Mouse (Mus musculus): ENCODE results near the gene Zfp992.
"Not testable (repeated sequence)": the region's sequence is repeated elsewhere in the genome, so short reads cannot be mapped to it uniquely, and the experiment has no call there.

DNA sequence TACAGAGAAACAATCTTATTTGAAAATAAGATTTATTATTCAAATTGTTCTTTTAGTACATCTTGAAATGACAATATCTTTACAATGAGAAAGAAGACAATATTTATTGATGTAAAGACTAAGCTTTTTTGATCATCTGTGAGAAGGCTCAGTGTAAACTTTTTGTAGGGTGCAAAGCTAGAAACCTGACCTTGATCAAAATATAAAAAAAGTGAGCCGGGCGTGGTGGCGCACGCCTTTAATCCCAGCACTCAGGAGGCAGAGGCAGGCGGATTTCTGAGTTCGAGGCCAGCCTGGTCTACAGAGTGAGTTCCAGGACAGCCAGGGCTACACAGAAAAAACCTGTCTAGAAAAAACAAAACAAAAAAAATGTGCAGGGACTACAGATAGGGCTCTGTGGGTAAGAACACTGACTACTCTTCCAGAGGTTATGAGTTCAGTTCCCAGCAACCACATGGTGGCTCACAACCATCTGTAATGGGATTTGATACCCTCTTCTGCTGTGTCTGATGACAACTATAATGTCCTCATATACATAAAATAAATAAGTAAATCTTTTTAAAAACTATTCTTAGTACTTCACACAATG is 44.6 kb downstream of the Zfp992 start:
- TF ChIP-seq EP300, CTCF (IDR thresholded peaks at IDR 0.05; ENCODE audit: low read depth): not testable (repeated sequence)

All from liver, embryonic 14.5 days (tissue).